Mouse (Mus musculus): ENCODE results near the gene Ywhag.
A peak's percentile ranks its signal among the peaks of the same experiment; 100 is the strongest.

Ywhag gene

DNA sequence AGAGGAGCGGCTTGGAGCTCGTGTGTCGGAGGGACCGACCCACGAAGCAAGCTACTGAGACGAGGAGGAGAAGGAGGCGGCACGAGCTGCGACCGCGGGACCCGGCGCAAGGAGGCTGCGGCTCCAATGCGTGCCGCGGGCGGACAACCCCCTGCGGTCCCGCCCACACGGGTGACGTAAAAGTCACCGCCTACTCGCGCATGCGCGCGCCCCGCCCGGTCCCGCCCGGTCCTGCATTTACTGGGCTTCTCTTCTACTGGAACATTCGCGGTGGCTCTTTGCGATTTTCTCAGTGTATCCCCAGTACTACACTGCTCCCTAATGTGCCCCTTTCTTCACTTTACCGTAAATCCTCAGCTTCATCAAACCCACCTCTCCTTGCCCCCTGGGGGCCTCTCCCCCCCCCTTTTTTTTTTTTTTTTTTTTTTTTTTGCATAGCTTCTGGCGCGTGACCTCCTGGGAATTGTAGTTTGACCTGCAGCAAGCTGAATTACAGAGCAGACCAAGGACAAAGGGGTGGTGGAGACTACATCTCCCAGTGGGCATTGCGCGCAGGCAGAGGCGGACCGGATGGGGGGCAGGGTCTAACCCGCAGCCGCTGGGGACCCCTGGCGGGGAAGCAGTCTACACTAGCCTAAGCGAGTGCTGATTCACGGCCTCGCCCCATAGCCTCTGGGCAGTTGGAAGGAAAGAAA, at the start of gene Ywhag:
Gene Ywhag, minus strand, starts transcription at position 136 of the 695 bp plus-strand sequence.
- DNase-seq, result peak; percentile 99

DNA sequence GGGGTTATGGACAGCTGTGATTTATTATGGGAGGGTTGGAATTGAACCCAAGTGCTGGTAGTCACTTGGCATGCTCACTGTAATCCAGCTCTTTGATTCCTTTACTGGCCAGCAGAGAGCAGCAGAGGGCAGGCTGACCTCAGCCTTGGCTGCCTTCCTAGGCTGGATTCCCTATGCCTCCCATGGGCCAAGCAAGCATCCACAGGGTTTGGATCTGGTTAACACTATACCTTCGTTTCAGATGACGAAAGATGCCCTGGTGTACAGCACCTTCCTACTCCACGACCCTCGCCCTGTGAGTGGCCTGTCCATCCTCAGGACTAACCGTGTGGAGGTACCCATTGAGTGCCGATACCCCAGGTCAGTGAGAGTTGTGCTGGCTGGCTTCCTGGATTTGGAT, 48.0 kb upstream of the Ywhag start:
- peak; percentile 37 for DNase-seq

DNA sequence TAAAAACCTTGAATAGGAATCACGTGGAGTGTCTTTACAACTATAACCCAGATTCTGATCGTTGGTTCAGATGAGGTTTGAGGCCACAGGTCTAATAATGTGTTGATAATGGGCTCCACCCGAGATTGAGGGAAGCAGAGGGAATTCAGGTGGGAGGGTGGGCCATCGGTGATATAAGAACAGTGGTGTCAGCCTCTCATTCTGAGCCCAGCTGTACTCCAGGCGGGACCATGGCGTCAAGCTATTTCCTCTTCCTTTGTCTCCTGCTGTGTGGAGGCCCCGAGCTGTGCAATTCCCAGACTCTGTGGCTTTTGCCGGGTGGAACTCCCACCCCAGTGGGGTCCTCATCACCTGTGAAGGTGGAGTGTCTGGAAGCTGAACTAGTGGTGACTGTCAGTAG, 45.5 kb upstream of the Ywhag start, which contains the start of gene Zp3:
Gene Zp3, plus strand, starts transcription at position 196 of the 400 bp plus-strand sequence.
- DNase-seq, result no peak

DNA sequence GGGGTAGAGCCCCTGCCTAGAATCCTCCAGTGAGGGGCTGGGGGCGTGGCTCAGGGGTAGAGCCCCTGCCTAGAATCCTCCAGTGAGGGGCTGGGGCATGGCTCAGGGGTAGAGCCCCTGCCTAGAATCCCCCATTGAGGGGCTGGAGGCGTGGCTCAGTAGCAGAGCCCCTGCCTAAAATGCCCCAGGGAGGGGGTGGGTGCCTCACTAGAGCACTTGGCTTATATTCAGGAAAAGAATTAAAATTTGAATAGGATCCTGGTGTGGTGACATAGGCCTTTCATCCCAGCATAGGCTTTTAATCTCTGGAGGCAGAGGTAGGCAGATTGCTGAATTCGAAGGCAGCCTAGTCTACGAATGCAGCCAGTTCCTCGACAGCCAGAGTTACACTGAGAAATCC, 45.0 kb upstream of the Ywhag start:
- DNase-seq, result no peak

DNA sequence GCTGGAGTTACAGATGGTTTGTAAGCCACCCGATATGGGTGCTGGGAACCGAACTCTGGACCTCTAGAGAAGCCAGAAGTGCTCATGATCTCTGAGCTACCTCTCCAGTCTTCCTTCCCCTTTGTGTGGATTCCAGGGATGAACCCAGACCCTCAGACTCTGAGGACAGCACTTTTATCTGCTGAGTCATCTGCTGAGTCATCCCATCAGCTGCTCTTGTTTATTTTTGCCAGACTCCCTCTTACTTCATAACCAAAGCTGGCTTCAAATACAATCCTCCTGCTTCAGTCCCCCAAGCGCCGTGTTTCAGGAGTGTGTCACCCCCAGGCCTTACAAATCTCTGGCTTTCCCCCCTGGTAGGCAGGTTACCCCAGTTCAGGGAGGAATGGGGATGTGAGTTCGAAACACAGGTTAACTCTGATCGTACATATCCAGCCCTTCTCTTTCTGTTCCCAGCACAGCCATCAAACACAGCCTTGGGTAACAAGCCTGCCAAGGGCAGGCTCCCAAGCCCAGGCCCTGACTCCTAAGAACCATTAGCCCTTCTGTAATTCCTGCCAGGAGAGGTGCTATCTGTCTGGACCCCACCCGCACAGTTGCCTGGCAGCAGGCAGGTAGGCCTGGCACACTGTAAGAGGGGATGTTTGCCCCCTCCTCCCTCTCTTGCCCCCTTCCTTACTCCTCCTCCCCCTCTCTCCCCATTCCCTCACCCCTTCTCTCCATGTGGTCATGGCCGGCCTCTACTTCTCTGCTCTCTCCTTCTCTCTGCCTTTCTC, 41.7 kb upstream of the Ywhag start:
- DNase-seq, result no peak

DNA sequence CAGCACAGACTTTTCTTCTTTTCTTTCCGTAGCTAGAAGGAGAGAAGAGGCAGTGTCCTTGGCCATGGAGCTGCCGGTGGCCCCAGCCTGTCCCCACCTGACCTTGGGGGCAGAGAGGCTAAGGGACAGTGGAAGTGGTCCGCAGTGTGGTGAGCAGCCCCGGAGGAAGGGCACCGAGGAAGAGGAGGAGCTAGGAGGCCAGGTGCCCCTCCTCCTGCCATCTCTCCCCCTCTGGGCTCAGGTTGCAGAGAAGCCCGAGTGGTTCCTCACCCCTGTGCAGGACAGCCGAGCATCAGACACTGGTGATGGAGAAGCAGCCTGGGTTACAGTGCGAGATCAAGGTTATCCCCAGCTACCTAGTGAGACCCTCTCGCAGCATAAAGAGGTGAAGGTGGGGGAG, 39.9 kb upstream of the Ywhag start, which contains the start of gene Ssc4d:
Gene Ssc4d, minus strand, starts transcription at position 167 of the 400 bp plus-strand sequence.
- DNase-seq, result no peak

DNA sequence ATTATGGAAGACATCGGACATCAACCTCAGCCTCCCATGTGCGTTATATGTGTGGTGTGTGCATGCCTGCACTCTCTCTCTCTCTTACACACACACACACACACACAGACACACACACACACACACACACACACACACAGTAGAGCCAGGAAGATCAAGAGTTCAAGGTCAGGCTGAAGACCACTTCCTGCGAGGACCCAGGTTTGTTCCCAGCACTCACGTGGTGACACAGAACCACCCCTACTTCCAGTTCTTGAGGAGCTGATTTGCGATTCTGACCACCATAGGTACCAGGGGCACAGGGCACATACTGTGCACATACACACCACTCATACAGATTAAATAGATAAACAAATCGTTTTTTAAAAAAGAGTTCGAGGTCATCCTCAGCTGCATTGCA, 37.5 kb upstream of the Ywhag start:
- no peak for DNase-seq

DNA sequence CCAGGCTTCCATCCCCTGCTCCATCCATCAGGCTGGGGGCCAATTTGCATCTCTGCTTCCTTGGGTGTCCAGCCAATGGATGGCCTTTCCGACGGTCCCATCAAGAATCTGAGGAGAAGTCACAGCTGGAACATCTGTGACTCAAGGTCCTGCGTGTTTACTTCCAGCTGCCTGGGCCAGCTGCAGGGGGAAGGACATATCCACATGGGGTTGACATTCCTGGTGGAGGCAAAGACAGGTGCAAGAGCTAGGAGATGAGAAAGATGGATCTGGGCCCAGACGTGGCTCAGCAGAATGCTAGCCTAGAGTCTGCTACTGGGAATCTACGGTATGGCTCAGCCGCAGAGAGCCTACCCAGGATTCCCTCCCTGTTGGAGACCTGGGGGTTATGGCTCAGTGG, 35.8 kb upstream of the Ywhag start:
- DNase-seq, result no peak

DNA sequence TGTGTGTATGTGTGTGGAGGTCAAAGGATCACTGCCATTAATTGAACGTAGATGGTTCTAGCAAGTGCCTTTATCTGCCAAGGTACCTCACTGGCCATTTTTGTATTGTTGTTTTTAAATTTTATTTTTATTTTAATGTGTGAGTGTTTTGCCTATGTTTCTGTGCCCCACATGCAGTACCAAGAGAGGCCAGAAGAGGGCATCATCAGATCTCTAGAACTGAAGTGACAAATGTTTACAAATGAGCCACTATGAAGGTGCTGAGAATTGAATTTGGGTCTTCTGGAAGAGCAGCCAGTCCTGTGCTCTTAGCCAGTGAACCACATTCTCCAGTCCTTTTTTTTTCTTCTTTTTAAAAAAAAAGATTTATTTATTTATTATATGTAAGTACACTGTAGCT, 34.4 kb upstream of the Ywhag start:
- DNase-seq, result peak; percentile 71

DNA sequence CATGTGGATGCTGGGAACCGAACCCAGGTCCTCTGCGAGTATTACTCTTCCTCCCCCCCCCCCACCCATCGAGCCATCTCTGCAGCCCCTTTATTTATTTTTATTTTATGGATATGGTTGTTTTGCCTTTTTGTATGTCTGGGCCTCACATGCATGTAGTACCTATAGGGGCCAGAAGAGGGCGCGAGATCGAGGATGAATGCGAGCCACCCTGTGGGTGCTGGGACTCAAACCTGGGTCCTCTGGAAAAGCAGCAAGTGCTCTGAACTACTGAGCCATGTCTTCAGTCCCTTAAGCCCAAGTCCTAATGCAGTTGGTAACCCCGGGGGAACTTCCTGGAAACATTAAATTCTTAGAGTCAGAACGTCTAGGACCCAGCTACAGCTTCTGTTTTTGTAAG, 32.5 kb upstream of the Ywhag start:
- peak; percentile 36 for DNase-seq

DNA sequence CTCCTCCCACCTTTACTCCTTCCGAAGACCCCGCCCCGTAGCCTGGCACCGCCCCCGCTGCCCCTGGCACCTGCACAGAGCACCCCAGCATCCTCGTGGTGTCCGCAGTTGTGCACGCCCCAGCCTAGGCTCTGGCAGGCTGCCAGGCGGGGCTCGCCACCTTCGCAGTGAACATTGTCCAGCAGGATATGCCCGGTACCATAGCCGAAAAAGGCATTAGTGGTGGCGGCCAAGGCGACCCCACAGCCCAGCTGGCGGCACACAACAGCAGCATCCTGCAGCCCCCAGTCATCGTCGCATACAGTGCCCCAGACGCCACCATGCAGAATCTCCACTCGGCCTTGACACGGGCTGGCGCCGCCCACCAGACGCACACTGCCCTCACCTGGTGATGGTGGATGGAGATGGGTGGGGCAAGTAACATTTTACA, 31.1 kb upstream of the Ywhag start:
- DNase-seq, result peak; percentile 23

DNA sequence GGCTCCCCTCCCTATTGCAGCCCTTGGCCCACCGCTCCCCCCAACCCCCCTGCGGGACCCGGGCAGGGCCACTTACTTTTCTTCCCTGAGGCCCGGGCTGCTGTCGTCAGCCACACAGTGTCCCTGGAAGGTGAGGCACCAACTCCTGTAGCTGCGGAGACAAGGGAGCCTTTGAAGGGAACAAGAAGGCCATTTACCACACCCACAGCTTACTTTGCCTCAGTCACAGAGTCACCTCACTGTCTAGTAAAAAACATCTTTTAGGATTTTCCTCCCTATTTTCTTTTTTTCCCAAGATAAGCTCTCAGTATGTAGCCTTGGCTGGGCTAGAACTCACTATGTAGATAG, 28.8 kb upstream of the Ywhag start:
- DNase-seq, result no peak

DNA sequence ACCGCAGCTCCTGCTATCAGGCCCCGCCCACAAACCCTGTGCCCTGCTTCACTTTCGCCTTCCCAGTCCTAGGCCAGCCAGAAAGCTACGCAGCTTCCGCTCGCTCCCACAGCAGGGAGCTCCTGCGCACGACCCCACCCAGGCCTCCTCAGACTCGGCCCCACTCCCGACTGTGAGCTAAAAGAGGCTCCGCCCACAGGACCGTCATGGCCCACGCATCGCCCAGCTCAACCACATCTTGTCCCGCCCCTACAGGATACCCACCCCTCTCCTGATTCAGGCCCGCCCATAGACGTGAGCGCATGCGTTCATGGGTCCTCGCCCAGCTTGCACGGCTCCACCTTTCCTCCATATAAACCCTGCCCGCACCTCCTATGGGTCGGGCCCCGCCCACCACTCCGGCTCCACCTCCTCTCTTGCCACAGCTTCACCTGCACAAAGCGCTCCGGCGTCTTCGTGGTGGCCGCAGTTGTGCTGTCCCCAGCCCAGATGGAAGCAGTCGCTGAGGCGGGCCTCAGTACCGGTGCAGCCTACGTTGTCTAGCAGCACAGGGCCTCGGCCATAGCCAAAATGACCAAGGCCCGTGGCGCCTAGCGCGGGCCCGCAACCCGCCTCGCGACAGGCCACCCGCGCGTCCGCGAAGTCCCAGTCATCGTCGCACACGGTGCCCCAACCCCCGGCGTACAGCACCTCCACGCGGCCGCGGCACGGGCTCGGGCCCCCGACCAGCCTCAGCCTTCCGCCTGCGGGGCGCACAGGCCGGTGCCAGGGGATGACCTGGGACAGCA, 28.3 kb upstream of the Ywhag start:
- peak; percentile 99 for DNase-seq

DNA sequence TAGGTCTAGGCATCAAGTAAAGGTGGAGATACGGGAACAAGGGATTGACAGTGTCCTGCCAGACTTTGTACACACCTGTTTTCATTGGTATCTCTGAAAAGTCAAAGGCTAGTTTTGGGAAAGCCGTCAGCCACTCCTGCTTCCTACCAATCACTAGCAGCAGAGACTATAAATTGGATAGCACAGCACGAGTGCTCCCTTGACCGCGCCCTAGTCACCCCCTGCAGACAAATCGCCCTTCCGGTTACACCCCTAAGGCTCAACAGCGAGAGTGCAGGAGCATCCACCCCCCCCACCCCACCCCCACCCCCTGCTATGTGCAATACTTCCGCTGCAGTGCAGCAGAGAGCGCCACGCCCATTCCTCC, 27.7 kb upstream of the Ywhag start:
- no peak for DNase-seq

DNA sequence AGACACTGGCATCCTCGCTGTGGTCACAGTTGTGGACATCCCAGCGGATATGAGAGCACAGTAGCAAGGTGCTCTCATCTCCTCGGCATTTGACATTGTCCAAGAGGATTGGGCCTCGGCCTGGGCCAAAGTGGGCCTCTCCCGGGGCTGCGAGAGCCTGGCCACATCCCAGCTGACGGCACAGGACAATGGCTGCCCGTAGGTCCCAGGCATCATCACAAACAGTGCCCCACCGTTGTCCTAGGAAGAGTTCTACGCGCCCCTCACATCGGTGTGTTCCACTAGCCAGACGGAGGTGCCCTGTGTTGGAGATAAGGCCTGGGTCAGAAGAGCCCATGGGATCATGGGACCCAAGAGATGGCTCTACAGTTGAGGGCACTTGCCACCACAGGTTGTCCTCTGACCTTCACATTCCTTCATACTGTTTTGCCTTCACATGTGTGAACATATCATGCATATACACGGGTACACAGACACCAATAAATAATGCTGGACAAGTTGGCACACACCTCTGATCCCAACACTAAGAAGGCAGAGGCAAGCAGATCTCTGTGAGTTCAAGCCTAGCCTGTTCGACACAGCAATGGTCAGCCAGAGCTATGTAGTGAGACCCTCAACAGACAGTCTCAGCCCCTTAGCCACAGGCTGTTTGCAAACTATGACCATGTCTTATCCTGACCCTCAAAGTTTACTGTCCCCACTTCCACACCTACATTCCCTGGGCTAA, 26.7 kb upstream of the Ywhag start:
- DNase-seq, result peak; percentile 15

DNA sequence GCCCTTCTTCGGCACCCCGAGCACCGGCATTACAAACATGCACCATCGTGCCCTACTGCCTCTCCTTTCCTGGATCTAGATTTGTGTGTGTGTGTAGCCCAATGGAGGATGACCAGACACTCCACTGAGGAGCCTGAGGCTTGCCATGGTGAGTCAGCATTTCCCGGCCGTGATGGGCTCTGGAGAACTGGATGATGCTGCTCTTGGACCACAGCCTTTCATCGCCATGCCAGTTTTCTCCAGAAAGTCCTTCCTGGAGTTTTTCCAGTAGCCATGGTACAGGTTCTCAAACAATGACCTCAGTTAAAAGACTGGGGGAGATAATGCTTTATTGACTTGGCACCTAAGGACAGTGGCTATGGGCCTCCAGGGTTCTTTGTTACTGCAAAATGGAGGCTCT, 25.5 kb upstream of the Ywhag start:
- no peak for DNase-seq

DNA sequence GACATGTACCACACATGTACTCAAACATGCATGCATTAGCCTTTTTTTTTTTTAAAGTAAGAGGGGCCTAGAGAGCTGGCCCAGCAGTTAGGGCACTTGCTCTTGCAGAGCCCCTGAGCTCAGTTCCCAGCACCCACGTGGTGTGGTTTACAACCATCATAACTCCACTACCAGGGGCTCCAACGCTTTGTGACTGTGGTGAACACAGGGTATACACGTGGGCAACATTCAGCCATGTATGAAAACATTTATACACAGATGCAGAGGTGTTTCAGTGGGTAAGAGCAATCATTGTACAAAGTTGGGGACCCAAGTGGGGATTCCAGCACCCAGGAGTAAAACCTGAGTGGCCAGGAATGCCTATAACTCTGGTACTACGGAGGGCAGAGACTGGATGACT, 24.0 kb upstream of the Ywhag start:
- no peak for DNase-seq

DNA sequence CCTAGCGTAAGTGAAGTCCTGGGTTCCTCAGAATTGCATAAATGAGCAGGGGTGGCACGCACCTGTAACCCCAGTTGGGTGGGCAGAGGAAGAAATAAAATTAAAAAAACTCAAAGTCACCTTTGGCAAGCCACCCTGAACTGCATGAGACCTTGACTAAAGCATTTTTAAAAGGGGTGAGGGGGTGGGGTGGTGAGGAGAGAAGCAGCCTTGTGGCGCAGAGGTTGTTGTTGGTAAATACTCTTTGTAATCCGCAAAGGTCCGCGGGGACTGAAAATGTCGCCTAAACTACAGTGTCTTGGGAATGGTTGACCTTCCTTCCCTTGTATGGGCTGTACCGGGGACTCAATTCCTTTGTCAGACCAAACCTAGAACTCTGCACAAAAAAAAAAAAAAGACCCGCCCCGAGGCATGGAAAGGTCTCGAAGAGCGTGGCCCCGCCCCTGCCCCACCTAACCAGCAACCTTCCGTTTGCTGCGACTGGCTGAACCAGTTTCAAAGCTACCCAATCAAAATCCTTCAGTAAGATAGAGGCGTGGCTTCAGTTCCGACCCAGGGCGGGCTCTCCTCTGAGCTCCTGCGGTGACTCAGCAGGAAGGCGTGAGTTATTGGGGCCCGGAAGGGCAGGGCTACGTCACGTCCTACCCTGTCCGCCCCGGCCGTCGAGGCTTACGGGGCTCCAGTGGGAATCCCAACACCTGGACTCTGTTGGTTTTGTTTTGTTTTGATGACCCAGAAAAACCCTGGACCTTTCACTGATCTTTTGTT, 23.0 kb upstream of the Ywhag start:
- peak; percentile 96 for DNase-seq

DNA sequence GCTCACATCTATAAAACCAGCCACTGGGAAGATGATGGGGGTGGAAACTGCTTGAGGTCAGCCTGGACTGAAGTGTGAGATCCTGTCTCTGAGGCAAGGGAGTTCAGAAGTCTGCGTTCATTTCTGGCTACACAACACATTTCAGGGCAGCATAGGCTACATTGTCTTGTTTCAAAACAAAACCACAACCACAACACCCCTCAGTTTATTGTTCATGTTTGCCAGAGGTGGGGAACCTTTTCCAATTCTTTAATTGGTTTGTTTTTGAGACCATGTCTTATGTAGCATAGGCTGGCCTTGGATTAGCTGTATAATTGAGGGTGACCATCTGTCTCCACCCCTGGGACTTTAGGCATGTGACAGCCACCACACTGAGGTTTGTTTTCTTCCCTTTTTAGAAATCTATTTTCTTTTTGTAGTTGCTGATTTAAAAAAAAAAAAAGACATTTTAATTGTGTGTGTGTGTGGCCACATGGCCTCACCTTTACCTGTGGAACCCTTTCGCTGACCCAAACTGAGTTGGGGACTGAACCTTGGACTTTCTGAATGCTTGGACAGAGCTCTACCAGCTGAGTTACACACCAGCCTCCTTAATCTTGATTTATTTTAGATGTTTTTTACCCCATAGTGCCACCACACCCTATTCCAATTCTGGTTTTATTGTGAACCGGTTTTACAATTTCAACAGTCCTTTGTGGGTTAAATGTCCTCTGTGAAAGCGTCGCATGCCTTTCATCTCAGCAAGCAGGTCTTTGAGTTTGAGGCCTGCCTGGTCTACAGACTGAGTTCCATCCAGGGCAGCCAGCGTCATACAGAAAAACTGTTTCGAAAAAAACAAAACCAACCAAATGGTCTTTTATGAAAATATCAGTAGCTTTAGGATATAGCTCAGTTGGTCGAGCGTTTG, 22.1 kb upstream of the Ywhag start:
- DNase-seq, result no peak

DNA sequence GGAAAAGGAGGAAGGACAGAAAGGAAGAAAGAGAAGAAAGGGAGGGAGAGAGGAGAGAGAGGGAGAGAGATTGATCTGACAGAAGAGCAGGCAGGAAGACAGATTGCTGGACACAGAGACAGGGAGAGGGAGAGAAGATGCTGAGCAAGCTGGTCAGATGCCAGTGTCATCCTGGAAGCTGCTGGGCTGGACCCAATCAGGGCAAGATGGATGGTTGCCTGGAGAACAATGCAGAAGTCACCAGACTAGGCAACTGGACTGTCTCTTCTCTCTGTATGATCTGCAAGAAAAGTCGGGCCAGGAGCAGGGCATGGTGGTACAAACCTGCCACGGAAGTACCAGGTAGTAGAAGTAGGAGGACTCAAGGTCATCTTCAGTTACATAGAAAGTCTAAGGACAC, 18.4 kb upstream of the Ywhag start:
- no peak for DNase-seq

DNA sequence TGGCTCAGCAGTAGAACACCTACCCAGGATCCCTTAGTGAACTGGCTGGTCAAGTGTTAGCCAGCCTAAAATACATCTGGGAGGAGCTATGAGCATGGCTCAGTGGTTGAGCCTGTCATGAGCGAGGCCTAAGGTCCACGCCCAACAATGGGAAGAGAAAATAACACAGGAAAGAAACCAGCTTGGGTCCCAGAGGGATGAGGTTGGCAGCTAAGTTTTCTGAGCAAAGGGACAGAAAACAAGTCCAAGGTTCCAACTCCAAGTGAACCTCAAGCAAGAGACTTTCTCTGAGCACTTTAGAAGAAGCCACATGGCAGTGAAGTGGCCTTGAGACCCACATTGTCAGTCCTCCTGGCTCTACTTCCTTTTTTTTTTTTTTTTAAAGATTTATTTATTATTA, 17.2 kb upstream of the Ywhag start:
- no peak for DNase-seq

All from thymus, postnatal 14 days (tissue).